Mouse (Mus musculus): ENCODE results near the gene Tbc1d2.

DNA sequence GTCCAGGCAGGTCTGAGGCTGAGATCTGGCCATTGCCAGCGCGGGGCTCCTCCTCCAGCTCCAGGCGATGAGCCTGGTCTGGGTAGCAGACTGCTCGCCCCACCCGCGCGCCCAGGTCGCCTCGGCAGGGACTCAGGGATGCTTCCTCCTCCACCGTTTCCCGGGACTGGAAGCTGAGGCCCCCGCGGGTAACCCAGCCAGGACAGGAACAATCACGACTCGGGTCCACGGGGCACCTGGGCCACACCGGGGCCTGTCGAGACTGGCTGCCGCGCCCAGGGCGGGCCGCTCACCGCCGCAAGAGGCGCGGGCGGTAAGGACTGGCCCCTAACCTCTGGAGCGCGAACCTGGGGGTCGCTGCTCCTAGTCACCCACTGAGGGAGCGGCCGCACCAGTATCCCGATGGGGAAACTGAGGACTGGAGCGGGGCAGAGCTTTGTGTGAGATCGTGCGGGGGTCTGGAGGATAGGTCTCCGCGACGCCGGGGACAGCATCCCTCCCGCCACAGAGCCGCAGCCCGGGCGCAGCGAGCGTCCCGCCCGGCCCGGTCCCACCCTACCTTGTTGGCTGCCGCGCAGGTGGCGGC is 48.7 kb downstream of the Tbc1d2 start:
- TF ChIP-seq CTCF (conservative IDR thresholded peaks at IDR 0.05; ENCODE audit: insufficient read depth, insufficient read length, low read depth, low read length) (no peak), POLR2A (IDR thresholded peaks at IDR 0.05; ENCODE audit: low read depth, low read length) (no peak)
